Mouse (Mus musculus): ENCODE measurements at regions not wholly inside any gene's neighbourhood (a gene's known extent, or its start where the extent isn't known, plus 50 kb on each side); places are given as distances from the start of the nearest gene placed in this dataset.

- H3K27ac ChIP-seq (ENCODE audit: insufficient read depth, low read length), result no peak overlapping the region
- peaks cover 8% of the 10 kb centered on the region; the same call in 1 of the 2 replicates for H3K4me1 ChIP-seq (ENCODE audit: control insufficient read depth, insufficient read depth, low read length)
- no peak for TF ChIP-seq CTCF (IDR thresholded peaks at IDR 0.05; ENCODE audit: extremely low read depth, insufficient read depth, low read length)
- no peak for TF ChIP-seq POLR2A (IDR thresholded peaks at IDR 0.05; ENCODE audit: extremely low read depth, insufficient read depth, low read length)
- no peak overlapping the region for H3K4me3 ChIP-seq (ENCODE audit: insufficient read depth, low read length)
Observed at GRCm38 (mm10) chr1:76065783-76066182, 519.7 kb downstream of the Slc4a3 start.

- no peak overlapping the region for H3K4me3 ChIP-seq (ENCODE audit: insufficient read depth, low read length)
- peaks cover 8% of the 10 kb centered on the region; the same call in 1 of the 2 replicates for H3K4me1 ChIP-seq (ENCODE audit: control insufficient read depth, insufficient read depth, low read length)
- H3K27ac ChIP-seq (ENCODE audit: insufficient read depth, low read length), result 0 out of 2 replicates have a peak overlapping the region, but pooled peaks have one; percentile 63
- TF ChIP-seq CTCF (IDR thresholded peaks at IDR 0.05; ENCODE audit: extremely low read depth, insufficient read depth, low read length), result no peak
Observed at GRCm38 (mm10) chr1:76070831-76071321, 524.8 kb downstream of the Slc4a3 start.

GRCm38 (mm10) chr1:76075213-76075612 lies 529.1 kb downstream of the Slc4a3 start:
- no peak overlapping the region for H3K27ac ChIP-seq (ENCODE audit: insufficient read depth, low read length)

GRCm38 (mm10) chr1:76075685-76076455 lies 529.8 kb downstream of the Slc4a3 start:
- Histone ChIP-seq H3K4me1 (ENCODE audit: control insufficient read depth, insufficient read depth, low read length) (peaks cover 1% of the 10 kb centered on the region; the same call in 1 of the 2 replicates), H3K27ac (ENCODE audit: insufficient read depth, low read length) (peak overlapping the region; percentile 56; the same call in 1 of the 2 replicates), H3K4me3 (ENCODE audit: insufficient read depth, low read length) (no peak overlapping the region)
- TF ChIP-seq POLR2A (IDR thresholded peaks at IDR 0.05; ENCODE audit: extremely low read depth, insufficient read depth, low read length) (no peak), CTCF (IDR thresholded peaks at IDR 0.05; ENCODE audit: extremely low read depth, insufficient read depth, low read length) (no peak)

More at GRCm38 (mm10) chr1:76075213-76075612, 529.1 kb downstream of the Slc4a3 start:
- no peak overlapping the region for H3K4me3 ChIP-seq (ENCODE audit: insufficient read depth, low read length)
- TF ChIP-seq POLR2A (IDR thresholded peaks at IDR 0.05; ENCODE audit: extremely low read depth, insufficient read depth, low read length) (no peak), CTCF (IDR thresholded peaks at IDR 0.05; ENCODE audit: extremely low read depth, insufficient read depth, low read length) (no peak)
- H3K4me1 ChIP-seq (ENCODE audit: control insufficient read depth, insufficient read depth, low read length), result peaks cover 4% of the 10 kb centered on the region; the same call in 1 of the 2 replicates

GRCm38 (mm10) chr1:76080241-76080640 lies 534.2 kb downstream of the Slc4a3 start:
- Histone ChIP-seq H3K4me3 (ENCODE audit: insufficient read depth, low read length) (no peak overlapping the region), H3K4me1 (ENCODE audit: control insufficient read depth, insufficient read depth, low read length) (peaks cover 1% of the 10 kb centered on the region; the same call in 1 of the 2 replicates), H3K27ac (ENCODE audit: insufficient read depth, low read length) (no peak overlapping the region)
- TF ChIP-seq POLR2A (IDR thresholded peaks at IDR 0.05; ENCODE audit: extremely low read depth, insufficient read depth, low read length) (no peak), CTCF (IDR thresholded peaks at IDR 0.05; ENCODE audit: extremely low read depth, insufficient read depth, low read length) (no peak)

- peaks cover 1% of the 10 kb centered on the region; the same call in 1 of the 2 replicates for H3K4me1 ChIP-seq (ENCODE audit: control insufficient read depth, insufficient read depth, low read length)
- H3K27ac ChIP-seq (ENCODE audit: insufficient read depth, low read length), result no peak overlapping the region
- H3K4me3 ChIP-seq (ENCODE audit: insufficient read depth, low read length), result no peak overlapping the region
- TF ChIP-seq CTCF (IDR thresholded peaks at IDR 0.05; ENCODE audit: extremely low read depth, insufficient read depth, low read length) (no peak), POLR2A (IDR thresholded peaks at IDR 0.05; ENCODE audit: extremely low read depth, insufficient read depth, low read length) (no peak)
Observed at GRCm38 (mm10) chr1:76081700-76082099, 535.6 kb downstream of the Slc4a3 start.

GRCm38 (mm10) chr1:76083273-76084036 lies 537.4 kb downstream of the Slc4a3 start:
- no peak overlapping the region for H3K27ac ChIP-seq (ENCODE audit: insufficient read depth, low read length)
- TF ChIP-seq CTCF (IDR thresholded peaks at IDR 0.05; ENCODE audit: extremely low read depth, insufficient read depth, low read length), result no peak
- TF ChIP-seq POLR2A (IDR thresholded peaks at IDR 0.05; ENCODE audit: extremely low read depth, insufficient read depth, low read length), result no peak
- H3K4me1 ChIP-seq (ENCODE audit: control insufficient read depth, insufficient read depth, low read length), result peaks cover 1% of the 10 kb centered on the region; the same call in 1 of the 2 replicates
- no peak overlapping the region for H3K4me3 ChIP-seq (ENCODE audit: insufficient read depth, low read length)

GRCm38 (mm10) chr1:76091031-76091430 lies 545.0 kb downstream of the Slc4a3 start:
- no peak overlapping the region for H3K4me3 ChIP-seq (ENCODE audit: insufficient read depth, low read length)
- no peak overlapping the region for H3K27ac ChIP-seq (ENCODE audit: insufficient read depth, low read length)
- TF ChIP-seq CTCF (IDR thresholded peaks at IDR 0.05; ENCODE audit: extremely low read depth, insufficient read depth, low read length) (no peak), POLR2A (IDR thresholded peaks at IDR 0.05; ENCODE audit: extremely low read depth, insufficient read depth, low read length) (no peak)
- no peaks in the 10 kb centered on the region for H3K4me1 ChIP-seq (ENCODE audit: control insufficient read depth, insufficient read depth, low read length)

GRCm38 (mm10) chr1:76113281-76113680 lies 567.2 kb downstream of the Slc4a3 start:
- no peak overlapping the region for H3K4me3 ChIP-seq (ENCODE audit: insufficient read depth, low read length)
- no peaks in the 10 kb centered on the region for H3K4me1 ChIP-seq (ENCODE audit: control insufficient read depth, insufficient read depth, low read length)
- TF ChIP-seq POLR2A (IDR thresholded peaks at IDR 0.05; ENCODE audit: extremely low read depth, insufficient read depth, low read length) (no peak), CTCF (IDR thresholded peaks at IDR 0.05; ENCODE audit: extremely low read depth, insufficient read depth, low read length) (no peak)
- H3K27ac ChIP-seq (ENCODE audit: insufficient read depth, low read length), result no peak overlapping the region
